Mouse (Mus musculus): ENCODE data around the gene Prep.
"Not testable (repeated sequence)": the region's sequence is repeated elsewhere in the genome, so short reads cannot be mapped to it uniquely, and the experiment has no call there.

The Prep gene

GRCm38 (mm10) chr10:45122476-45122875 is 55.5 kb downstream of the Prep start:
- no peak for DNase-seq

GRCm38 (mm10) chr10:45123011-45123410 is 56.0 kb downstream of the Prep start:
- no peak for DNase-seq

DNA sequence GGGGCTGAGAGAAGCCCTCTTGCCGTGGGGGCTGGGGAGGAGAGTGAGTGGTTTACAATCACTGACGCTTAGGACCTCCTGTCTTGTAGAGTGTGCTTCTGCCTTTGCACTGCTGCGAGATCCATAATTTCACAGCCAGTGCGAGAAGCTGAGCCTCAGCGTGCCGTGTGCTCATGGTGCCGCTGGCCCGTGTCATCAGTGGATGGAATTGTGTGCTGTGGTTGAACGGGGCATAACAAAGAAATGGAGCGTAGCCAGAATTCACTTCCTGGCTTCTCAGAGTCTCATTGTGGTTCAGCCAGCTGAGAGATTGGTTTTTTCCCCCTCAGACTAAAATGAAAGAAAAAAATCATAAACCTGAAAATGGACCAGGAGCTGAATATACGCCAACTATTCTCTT is 62.1 kb downstream of the Prep start:
- DNase-seq, result no peak

GRCm38 (mm10) chr10:45130004-45130403 is 63.0 kb downstream of the Prep start:
- no peak for DNase-seq

- peak; percentile 62 to 76 for DNase-seq
These were observed 65.4 kb downstream of the Prep start for GRCm38 (mm10) chr10:45132371-45132770.

DNA sequence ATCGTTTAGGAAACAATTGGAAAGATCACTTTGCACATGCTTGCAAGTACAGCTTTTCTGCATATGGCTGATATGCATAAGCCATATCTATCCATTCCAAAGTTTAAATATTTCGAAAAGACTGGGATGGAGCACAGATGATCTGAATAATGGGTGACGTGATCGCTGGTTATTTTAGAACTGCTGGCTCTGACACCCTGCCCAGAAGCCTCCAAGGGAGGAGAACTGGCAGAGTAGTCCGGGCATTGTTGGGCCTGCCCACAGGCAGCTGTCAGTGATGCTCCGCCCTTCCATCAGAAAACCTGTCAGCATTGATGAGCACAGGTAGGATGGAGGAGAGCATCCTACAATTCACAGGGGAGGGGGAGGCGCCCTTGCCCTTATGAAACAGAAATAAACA is 69.8 kb downstream of the Prep start:
- no peak for DNase-seq

DNA sequence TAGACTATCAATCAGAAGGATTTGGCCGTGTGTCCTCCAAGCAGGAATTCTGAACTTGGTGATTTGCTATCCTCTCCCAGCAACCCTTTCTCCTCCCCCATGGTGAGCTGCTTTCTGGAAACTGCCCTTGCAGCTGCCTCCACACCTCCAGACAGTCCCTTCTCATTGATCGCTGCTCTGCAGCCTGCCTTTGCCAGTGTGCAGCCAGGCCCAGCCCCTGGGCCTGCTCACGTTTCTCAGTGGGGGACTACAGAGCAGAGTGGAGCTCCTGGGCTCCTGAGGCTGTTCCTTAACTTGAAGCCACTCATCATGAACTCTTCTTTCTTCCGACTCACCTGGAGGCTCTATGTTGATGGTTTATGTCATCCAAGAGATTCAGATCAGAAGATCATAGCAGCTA is 72.9 kb downstream of the Prep start:
- no peak for DNase-seq

- no peak for DNase-seq
These were observed 73.6 kb downstream of the Prep start for GRCm38 (mm10) chr10:45140474-45141212.

DNA sequence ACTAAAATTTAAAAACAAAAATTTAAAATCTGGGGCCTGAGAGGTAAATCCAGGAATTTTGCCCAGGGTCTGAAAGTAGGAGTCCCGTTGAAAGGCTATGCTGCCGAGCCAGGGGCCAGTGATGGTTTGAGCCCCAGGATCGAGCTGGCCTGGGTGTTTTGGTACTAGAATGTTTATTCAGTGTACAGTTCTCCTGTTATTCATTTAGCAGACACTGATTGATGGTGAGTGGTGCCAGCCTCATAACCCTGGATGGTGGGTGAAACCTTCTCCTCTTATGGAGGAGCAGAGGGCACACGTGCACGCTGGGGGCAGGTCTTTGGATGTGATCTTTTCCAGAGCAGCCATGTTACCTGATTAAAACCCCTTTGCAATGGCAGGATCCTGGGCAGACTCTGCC is 75.4 kb downstream of the Prep start:
- no peak for DNase-seq

- no peak for DNase-seq
These were observed 77.2 kb downstream of the Prep start for GRCm38 (mm10) chr10:45144038-45144817.

- DNase-seq, result no peak
These were observed 79.8 kb downstream of the Prep start for GRCm38 (mm10) chr10:45146821-45147220.

GRCm38 (mm10) chr10:45151137-45151536 is 84.1 kb downstream of the Prep start:
- no peak for DNase-seq

DNA sequence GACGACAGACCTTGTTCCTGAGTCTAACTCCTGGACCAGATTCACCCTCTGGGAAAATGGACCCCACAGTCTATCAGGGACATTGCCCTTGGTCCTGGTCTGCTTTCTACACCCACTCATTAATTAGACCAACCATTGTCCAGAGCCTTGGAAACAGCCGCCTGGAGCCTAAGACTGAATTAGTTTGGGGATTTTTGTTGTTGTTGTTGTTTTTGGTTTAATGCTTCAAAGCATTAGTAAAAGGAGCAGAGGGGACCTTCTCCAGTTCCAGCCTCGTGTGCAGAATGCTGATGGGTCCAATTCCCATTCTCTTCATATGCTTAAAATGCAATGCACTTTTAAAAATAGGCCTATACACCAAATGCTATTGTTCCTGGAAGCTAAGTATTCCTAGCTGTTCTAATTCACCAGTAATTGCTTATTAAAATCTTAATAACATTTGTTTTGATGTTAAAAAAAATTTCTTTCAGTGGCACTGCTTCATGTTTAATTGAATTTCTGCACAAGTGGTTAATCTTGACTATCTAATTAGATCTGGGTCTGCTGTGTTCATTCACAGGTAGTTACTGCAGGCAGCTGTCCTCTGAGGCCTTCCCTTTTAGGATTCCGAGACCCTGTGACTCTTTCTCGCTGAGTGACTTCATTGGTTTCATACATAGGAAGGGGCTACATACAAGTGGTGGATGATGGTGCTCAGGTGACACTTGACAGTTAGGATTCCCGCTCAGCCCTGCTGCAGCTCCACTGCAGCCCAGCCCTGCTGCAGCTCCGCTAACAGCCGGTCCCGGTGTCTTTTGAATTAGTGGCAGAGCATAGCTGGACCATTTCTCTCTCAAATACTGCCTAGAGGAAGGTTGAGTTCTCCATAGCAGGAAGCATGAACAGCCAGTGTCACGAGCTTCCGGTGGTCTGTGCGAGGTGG is 85.0 kb downstream of the Prep start:
- no peak for DNase-seq

- DNase-seq, result no peak
These were observed 87.6 kb downstream of the Prep start for GRCm38 (mm10) chr10:45154557-45155060.

DNA sequence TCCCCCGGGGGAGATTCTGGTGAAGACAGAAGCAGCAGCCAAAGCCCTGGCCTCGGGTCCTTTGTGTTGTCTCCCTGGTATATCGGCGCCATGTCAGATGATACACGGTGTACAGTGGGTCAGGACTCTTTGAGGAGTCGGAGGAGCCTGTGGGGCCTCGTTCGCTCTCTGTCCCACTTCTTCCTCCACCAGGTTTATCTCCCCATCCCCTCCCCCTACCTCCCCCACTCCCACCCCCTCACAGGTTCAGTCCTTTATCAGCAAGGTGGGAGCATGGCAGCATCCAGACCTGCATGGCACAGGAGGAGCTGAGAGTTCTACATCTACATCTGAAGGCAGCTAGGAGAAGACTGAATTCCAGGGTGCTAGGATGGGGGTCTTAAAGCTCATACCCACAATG is 98.8 kb downstream of the Prep start:
- DNase-seq, result no peak

DNA sequence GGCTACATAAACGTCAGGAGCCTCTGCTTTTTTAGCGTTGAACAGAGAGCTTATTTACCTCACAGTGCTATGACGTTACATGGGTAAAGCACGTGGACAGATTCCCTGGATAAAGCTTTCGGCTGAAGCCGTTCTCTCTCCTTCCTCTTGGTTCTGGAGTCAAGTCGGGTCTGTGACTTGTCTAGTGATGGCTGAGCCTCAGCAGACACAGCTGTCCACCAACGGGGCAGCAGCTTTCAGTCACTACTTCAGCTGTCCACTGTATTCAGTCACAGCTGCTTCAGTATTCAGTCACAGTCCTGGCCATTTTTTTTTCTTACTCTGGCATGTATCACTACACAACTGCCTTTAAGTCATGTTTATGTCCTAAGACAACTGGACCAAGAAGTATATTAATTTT is 106.9 kb downstream of the Prep start:
- no peak for DNase-seq

GRCm38 (mm10) chr10:45174345-45174744 is 107.3 kb downstream of the Prep start:
- no peak for DNase-seq

- not testable (repeated sequence) for DNase-seq
These were observed 110.8 kb downstream of the Prep start, which contains the start of gene Popdc3 for GRCm38 (mm10) chr10:45177798-45178197. Gene Popdc3, plus strand, starts transcription at chr10:45178098.

DNA sequence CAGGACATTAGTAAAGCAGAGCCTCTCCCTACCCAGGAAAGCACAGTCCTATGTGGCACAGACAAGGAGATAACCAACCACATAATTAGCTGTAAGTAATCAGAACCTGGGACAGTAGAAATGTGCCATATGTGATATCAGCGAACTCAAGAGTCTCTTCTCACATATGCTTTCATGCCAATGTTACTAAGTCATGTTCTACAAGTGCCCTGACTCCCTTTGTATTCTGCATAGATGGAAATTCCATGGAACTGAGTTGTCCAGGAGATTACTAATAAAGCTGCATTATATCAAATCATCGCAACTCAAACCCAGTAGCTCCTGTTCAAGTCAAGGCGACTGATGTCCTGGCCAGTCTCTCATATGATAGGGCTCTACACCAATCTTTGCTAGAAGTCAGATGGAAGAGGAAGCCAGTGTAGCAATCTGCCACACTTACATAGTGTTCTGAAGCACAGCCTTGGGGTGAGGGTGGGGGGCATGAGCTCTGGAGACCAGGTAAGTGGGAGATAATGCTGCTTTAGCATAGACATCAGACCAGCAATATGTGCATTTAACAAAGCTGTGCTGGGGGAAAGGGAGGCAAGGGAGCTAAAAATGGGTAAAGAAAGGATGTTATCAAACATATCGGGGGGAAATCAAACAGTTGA is 113.8 kb downstream of the Prep start:
- no peak for DNase-seq

GRCm38 (mm10) chr10:45181344-45181743 is 114.3 kb downstream of the Prep start:
- DNase-seq, result no peak

- no peak for DNase-seq
These were observed 118.5 kb downstream of the Prep start for GRCm38 (mm10) chr10:45185457-45185856.

Measured in cerebellum, postnatal 25 days (tissue).